Mouse (Mus musculus) neural tube, embryonic 15.5 days (tissue): ENCODE measurements around the gene Duoxa2. TPM values are rescaled to one million over a fixed set of nuclear protein-coding genes. Genes with fewer than 3 reads are reported as not detected.

Source experiments
- ATAC-seq: fragments of 200-750 bp; cut with Nextera tagmentation; 2 replicates; pipeline ENCODE4 v1.8.0; 2017; ENCODE audit warnings: mild to moderate bottlenecking, moderate TSS enrichment, moderate library complexity; ENCODE audit not compliant: low FRiP score
- H3K27ac ChIP-seq: fragments of 300-500 bp; sonication (generic); replicated peaks from 2 replicates; pipeline ENCODE4 v1.5.1; 2015; ENCODE audit warnings: mild to moderate bottlenecking, inconsistent platforms
- H3K27me3 ChIP-seq: fragments of 300-500 bp; sonication (generic); replicated peaks from 2 replicates; pipeline ENCODE4 v1.6.1; 2015; ENCODE audit warnings: inconsistent platforms
- H3K36me3 ChIP-seq: fragments of 300-500 bp; sonication (generic); 2 replicates; pipeline ENCODE4 v1.6.1; 2015; ENCODE audit warnings: inconsistent platforms
- H3K4me1 ChIP-seq: fragments of 300-500 bp; sonication (generic); 2 replicates; pipeline ENCODE4 v1.6.1; 2015; ENCODE audit warnings: inconsistent platforms
- H3K4me2 ChIP-seq: fragments of 300-500 bp; sonication (generic); 2 replicates; pipeline ENCODE4 v1.6.1; 2015; ENCODE audit warnings: inconsistent platforms, mild to moderate bottlenecking, moderate library complexity
- H3K4me3 ChIP-seq: fragments of 300-500 bp; sonication (generic); replicated peaks from 2 replicates; pipeline ENCODE4 v1.5.1; 2015; ENCODE audit warnings: mild to moderate bottlenecking, inconsistent platforms
- H3K9ac ChIP-seq: fragments of 300-500 bp; sonication (generic); replicated peaks from 2 replicates; pipeline ENCODE4 v1.6.1; 2015; ENCODE audit warnings: mild to moderate bottlenecking, inconsistent platforms
- H3K9me3 ChIP-seq: fragments of 300-500 bp; sonication (generic); replicated peaks from 2 replicates; pipeline ENCODE4 v1.6.1; 2016; ENCODE audit warnings: inconsistent platforms
- WGBS: fragments of 180-500 bp; shearing (Covaris S2); methylation state at CpG from one replicate; pipeline ENCODE4 v1.1.7; 2015; ENCODE audit warnings: mixed read lengths; 5-methylcytosine and 5-hydroxymethylcytosine counted together
- polyA plus RNA-seq: library from polyadenylated mRNA; unstranded; fragments of >200 nt; fragmentation: Nextera tagmentation; extraction: Ambion mirVana; gene quantifications from 2 replicates; pipeline ENCODE4 v1.2.1, GENCODE M21; 2015

The Duoxa2 gene
- polyA plus RNA-seq, 1 experiment from 2014 or later = 0.52 TPM

DNA sequence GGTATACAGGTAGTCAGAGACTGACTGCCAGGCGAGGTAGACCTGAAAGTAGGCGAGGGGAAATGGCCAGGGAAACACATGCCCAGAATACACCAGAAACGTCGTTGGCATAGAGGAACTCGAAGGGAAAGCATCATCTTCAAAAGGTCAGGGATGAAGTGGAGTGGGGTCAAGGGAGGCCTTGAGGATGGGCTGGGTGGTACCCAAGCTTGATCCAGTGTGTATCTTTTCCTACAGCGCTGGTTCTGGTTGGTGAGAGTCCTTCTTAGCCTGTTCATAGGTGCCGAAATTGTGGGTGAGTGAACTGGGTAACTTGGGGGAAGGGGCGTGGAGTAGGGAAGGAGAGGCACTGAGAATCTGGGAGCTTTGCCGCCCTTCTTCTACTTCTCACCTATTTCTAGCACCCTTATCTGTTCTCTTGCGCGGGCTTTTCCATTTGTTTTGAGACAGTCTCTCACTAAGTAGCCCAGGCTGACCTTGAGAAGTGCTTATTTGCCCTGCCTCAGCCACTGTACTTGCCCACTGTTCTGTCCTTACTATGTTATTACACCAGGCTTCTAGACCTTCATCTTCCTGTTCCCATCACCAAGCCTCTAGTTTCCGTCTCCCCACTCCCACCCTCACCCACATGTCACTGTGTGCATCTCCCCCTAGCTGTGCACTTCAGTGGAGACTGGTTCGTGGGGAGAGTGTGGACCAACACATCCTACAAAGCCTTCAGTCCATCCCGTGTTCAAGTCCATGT, 1.4 kb downstream of the Duoxa2 start:
- peaks cover 94% of the 10 kb centered on the region for H3K27me3 ChIP-seq
- peaks cover 48% of the 10 kb centered on the region for H3K4me1 ChIP-seq
- no peak for ATAC-seq
- 0 out of 2 replicates have a peak overlapping the region, but pooled peaks have one; percentile 4 for H3K4me2 ChIP-seq
- no peaks in the 10 kb centered on the region for H3K36me3 ChIP-seq
- no peak overlapping the region for H3K9ac ChIP-seq
- 9% methylated on average over 14 of the region's 14 CpGs for WGBS
- no peak overlapping the region for H3K4me3 ChIP-seq
- no peaks in the 10 kb centered on the region for H3K9me3 ChIP-seq
- H3K27ac ChIP-seq = no peak overlapping the region

DNA sequence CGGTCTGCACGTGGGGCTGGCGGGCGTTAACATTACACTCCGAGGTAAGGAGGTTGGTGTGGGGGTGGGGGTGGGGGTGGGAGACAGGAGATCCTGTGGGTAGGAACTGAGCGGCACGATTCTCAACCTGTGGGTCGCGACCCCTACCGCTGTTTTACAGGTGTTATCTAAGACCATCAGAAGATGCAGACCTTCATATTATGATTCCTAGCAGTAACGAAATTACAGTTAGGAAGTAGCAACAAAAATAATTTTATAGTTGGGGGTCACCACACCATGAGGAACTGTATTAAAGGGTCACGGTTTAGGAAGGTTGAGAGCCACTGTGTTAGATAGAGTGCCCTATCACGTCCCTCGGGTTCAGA, 1.9 kb downstream of the Duoxa2 start:
- Histone ChIP-seq H3K4me1 (peaks cover 48% of the 10 kb centered on the region), H3K36me3 (no peaks in the 10 kb centered on the region), H3K9ac (no peak overlapping the region), H3K27ac (no peak overlapping the region), H3K9me3 (no peaks in the 10 kb centered on the region), H3K4me2 (peak overlapping the region; percentile 87), H3K27me3 (peaks cover 94% of the 10 kb centered on the region), H3K4me3 (peak overlapping the region; percentile 45)
- no peak for ATAC-seq
- 5% methylated on average over 14 of the region's 14 CpGs for WGBS

DNA sequence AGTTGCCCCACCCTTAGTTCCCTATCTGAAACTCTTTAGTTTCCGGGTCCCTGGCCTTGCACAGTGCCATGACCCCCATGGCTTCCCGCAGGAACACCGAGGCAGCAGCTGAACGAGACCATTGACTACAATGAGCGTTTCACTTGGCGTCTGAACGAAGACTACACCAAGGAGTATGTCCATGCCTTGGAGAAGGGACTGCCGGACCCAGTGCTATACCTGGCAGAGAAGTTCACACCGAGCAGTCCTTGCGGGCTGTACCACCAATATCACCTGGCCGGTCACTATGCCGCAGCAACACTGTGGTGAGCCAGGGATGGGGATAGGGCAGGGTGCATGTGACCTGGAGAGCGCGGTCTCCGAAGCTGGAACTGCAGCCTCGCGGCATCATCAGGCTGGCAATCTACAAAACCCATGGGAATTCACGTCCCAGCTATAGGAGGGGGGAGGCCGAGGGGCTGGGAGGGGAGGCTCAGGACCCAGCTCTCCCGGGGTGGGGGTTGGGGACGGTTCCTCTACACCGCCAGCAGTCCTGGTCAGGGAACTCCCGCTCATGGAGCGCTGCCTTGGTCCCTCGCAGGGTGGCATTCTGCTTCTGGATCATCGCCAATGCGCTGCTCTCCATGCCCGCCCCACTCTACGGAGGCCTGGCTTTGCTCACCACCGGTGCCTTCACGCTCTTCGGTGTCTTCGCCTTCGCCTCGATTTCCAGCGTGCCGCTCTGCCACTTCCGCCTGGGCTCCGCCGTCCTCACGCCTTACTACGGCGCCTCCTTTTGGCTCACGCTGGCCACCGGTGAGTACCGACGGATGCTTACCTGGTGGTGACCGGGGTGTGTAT, 2.6 kb downstream of the Duoxa2 start:
- no peaks in the 10 kb centered on the region for H3K9me3 ChIP-seq
- H3K9ac ChIP-seq = peak overlapping the region; percentile 52
- peak; percentile 61 for ATAC-seq
- peaks cover 48% of the 10 kb centered on the region for H3K4me1 ChIP-seq
- H3K27me3 ChIP-seq = peaks cover 95% of the 10 kb centered on the region
- H3K4me3 ChIP-seq = peak overlapping the region; percentile 45
- no peaks in the 10 kb centered on the region for H3K36me3 ChIP-seq
- WGBS = under 1% methylated on average over 48 of the region's 48 CpGs
- H3K4me2 ChIP-seq = peak overlapping the region; percentile 87
- H3K27ac ChIP-seq = no peak overlapping the region

DNA sequence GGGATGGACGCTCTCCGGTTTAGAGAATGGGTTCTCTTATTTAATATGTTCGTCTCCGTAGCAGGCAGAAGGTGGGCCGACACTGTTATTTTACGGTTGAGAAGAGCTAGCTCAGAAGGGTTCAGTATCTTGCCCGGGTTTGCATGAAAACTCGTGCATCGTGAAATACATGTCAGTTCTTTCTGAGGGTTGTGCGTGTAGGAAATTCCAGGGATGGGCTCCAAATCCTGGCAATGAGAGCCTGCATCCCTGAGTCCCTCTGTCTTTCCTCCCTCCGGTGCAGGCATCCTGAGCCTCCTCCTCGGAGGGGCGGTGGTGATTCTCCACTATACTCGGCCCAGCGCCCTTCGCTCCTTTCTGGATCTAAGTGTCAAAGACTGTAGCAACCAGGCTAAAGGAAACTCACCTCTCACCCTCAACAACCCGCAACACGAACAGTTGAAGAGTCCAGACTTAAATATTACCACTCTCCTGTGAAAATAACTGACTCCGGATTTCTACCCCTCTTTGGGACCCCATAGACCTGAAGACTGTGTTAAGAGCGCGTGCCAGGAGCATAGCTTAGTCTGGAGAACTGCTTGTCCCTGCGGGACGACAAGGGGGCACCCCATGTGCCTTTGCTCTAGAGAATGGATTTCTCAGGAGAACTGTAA, 3.3 kb downstream of the Duoxa2 start:
- H3K27me3 ChIP-seq = peaks cover 96% of the 10 kb centered on the region
- ATAC-seq = no peak
- H3K4me3 ChIP-seq = peak overlapping the region; percentile 45
- H3K27ac ChIP-seq = no peak overlapping the region
- H3K4me2 ChIP-seq = peak overlapping the region; percentile 87
- H3K4me1 ChIP-seq = peaks cover 45% of the 10 kb centered on the region
- no peaks in the 10 kb centered on the region for H3K9me3 ChIP-seq
- peak overlapping the region; percentile 52 for H3K9ac ChIP-seq
- 7% methylated on average over 23 of the region's 23 CpGs for WGBS
- H3K36me3 ChIP-seq = no peaks in the 10 kb centered on the region

DNA sequence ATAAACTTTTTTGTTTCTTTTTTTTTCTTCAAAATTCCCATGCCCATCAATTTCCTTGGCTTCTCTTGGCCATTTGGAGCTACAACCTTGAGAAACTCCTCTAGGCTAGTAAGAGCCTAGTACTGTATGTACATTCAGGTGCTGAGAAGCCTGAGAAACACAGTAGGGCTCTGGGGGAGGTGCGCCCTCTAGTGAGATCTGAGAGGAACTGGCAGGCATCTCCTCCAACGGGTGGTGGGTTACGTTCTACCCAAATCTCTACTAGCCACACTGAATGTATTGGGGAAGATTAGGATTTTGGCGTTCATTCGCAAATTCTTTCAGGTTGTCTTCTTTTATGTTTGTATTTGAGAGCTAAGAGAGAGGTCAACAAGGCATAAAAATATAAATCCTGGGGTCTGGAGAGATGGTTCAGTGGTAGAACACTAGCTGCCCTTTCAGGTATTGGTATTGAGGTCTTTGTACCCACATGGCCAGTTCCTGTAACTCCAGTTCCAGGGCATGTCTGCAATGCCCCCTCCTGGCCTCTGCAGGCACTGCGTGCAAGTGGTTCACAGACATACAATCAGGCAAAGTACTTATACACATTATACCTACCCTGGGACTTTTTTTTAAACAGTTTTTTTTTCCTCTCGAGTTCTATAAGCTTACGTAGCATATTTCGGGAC, 4.0 kb downstream of the Duoxa2 start:
- Histone ChIP-seq H3K36me3 (no peaks in the 10 kb centered on the region), H3K4me3 (peak overlapping the region; percentile 45; the same call in 1 of the 2 replicates), H3K4me1 (peaks cover 38% of the 10 kb centered on the region), H3K9ac (no peak overlapping the region), H3K9me3 (no peaks in the 10 kb centered on the region), H3K27me3 (peaks cover 92% of the 10 kb centered on the region), H3K27ac (no peak overlapping the region), H3K4me2 (peak overlapping the region; percentile 87)
- peak; percentile 62; the same call in 1 of the 2 replicates for ATAC-seq
- 13% methylated on average over 9 of the region's 9 CpGs for WGBS

DNA sequence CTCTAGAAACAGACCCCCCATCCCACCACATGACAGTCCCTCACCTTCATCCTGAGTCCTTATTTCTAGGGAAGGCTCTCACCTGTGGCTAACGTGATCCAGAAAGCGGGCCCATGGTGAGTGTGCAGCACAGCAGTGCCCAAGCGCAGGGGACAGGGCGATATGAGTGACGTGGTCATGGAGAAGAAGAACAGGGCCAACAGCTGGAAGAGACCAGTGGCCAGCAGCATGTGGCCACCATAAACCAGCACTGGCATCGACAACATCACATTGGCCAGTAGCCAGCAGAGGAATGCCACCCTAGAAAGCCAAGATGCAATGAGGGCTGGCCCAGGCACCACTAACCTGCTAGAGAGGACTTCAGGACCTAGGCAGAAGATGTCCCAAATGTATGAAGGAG, 5.8 kb downstream of the Duoxa2 start:
- Histone ChIP-seq H3K4me1 (peaks cover 20% of the 10 kb centered on the region), H3K4me2 (no peak overlapping the region), H3K36me3 (no peaks in the 10 kb centered on the region), H3K27ac (no peak overlapping the region), H3K4me3 (no peak overlapping the region), H3K27me3 (peaks cover 87% of the 10 kb centered on the region), H3K9me3 (no peaks in the 10 kb centered on the region), H3K9ac (no peak overlapping the region)
- 92% methylated on average over 6 of the region's 6 CpGs for WGBS
- ATAC-seq = no peak

DNA sequence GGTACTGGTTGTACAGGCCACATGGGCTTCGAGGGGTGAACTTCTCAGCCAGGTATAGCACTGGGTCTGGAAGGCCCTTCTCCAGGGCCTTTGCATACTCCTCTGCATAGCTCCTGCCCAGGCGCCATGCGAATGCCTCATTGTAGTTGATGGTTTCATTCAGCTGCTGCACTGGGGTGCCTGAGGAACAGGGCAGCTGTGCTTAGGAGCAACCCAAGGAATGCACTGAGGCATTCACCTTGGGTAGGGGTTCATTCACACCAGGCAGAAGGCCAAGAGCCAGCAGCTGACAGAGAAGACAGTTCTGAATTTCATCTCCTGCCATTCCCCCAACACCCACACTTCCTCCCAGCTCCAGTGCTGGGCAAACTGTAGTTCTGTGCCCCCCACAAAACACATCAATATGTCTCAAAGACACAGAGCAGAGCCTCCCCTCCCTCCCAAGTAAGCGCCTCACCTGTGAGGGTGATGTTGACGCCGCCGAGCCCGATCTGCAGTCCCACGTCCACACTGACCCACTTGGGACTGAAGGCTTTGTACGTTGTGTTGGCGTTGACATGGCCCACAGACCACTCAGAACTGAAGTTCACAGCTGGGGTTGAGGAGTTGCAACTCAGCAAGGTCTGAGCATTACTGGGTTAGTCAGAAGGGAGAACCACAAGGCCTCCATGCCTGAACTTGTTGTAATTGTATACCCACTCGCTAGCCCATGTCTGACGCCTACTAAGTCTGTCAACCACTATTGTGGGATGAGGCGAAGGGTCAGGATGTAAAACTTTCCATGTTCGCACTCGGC, 6.6 kb downstream of the Duoxa2 start:
- no peaks in the 10 kb centered on the region for H3K9me3 ChIP-seq
- no peak overlapping the region for H3K4me3 ChIP-seq
- no peak for ATAC-seq
- no peak overlapping the region for H3K9ac ChIP-seq
- peaks cover 80% of the 10 kb centered on the region for H3K27me3 ChIP-seq
- peaks cover 20% of the 10 kb centered on the region for H3K4me1 ChIP-seq
- WGBS = 84% methylated on average over 16 of the region's 16 CpGs
- no peak overlapping the region for H3K27ac ChIP-seq
- H3K36me3 ChIP-seq = no peaks in the 10 kb centered on the region
- no peak overlapping the region for H3K4me2 ChIP-seq

DNA sequence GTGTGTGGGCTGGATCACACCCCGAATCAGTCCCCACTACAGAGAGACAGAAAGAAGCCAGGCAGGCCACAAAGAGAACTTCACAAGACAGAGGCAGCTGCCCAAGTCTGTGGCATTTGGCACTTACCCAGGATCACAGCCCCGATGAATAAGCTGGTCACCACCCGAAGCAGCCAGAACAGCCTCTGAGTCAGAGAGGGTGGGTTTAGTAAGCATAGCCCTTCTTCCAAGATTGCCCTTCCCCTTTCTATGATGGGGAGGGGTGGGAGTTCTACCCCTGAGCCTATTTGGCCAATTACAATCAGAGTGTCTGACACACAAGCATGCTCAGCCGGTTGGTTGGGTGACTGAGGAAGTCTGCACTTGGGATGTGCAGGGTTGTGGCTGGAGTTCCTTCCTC, 7.5 kb downstream of the Duoxa2 start:
- no peak for ATAC-seq

DNA sequence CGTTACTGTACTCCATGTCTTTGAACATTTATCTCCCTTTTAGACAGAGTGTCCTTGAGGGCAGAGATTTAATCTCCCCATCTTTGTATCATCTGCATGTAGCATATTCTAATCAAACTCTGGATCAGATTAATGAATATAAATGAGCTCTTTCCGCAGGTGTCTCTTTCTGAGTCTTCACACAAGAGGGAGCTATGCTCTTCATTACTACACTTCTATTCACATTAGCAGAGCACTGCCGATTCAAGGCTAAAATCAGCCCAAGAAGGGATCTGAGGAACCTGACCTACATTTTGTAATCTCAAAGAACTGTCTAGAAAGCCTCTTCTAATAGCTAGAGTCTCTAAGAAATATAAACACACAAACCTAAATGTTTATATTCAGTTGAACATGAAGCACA, 10.9 kb downstream of the Duoxa2 start:
- no peak for ATAC-seq
- H3K9ac ChIP-seq = no peak overlapping the region
- H3K27ac ChIP-seq = no peak overlapping the region
- no peak overlapping the region for H3K4me3 ChIP-seq
- peaks cover 11% of the 10 kb centered on the region for H3K4me1 ChIP-seq
- 47% methylated on average over 3 of the region's 3 CpGs for WGBS
- no peak overlapping the region for H3K4me2 ChIP-seq
- no peaks in the 10 kb centered on the region for H3K9me3 ChIP-seq
- peaks cover 68% of the 10 kb centered on the region for H3K27me3 ChIP-seq
- no peaks in the 10 kb centered on the region for H3K36me3 ChIP-seq

More for the DNA sequence above, 7.5 kb downstream of the Duoxa2 start:
- H3K9me3 ChIP-seq = no peaks in the 10 kb centered on the region
- no peaks in the 10 kb centered on the region for H3K36me3 ChIP-seq
- H3K27me3 ChIP-seq = peaks cover 73% of the 10 kb centered on the region
- H3K4me1 ChIP-seq = peaks cover 15% of the 10 kb centered on the region
- H3K9ac ChIP-seq = no peak overlapping the region
- H3K4me3 ChIP-seq = no peak overlapping the region
- no peak overlapping the region for H3K27ac ChIP-seq
- H3K4me2 ChIP-seq = no peak overlapping the region
- WGBS = 52% methylated on average over 4 of the region's 4 CpGs

DNA sequence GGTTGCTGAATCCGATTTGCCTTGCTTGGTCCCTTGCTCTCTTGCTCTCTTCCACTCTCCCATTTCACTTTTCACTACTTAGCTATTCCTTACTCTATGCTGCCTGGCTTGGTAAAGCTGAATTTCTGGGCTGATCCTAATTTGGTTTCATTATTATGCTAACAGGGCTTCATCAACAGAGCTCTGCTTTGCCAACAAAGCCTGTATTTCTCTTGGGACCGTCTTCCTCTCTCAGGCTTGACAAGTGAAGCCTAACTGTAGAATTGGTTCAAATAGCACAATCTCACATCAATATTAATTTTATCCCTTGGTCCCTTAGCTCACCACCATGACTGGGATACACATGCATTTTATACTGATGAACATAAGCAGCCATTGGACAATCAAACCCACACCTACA, 12.9 kb downstream of the Duoxa2 start:
- Histone ChIP-seq H3K4me2 (no peak overlapping the region), H3K4me1 (peaks cover 11% of the 10 kb centered on the region), H3K9ac (no peak overlapping the region), H3K9me3 (no peaks in the 10 kb centered on the region), H3K4me3 (no peak overlapping the region), H3K27ac (no peak overlapping the region), H3K36me3 (no peaks in the 10 kb centered on the region), H3K27me3 (peaks cover 58% of the 10 kb centered on the region)
- no peak for ATAC-seq
- 44% methylated on average over 2 of the region's 2 CpGs for WGBS
